Comparison of ENCODE assay signal across 24 mouse cellular contexts in the genomic region with DNA sequence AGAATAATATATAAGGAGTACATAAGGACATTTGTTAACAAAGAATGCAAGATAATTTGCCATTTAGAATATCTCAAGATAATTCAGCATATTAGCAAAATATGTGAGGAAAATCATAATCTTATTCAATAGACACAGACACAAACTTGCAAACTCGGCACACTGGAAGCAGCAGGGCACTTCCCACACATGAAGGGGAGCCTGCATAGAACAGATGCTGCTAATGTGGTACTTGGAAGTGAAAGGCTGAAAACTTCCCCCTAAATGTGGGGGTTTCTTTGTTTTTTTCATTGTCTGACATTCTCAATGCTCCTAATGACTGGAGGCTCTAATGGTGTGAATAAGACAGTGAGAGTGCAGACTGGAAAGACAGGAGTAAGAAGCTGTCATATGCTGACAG. TPM values are rescaled to one million over a fixed set of nuclear protein-coding genes. Genes with fewer than 3 reads are reported as not detected.
DNase-seq lines count a peak whose midpoint lies in the region; TF ChIP-seq lines count a peak whose summit lies in the region.
"Had no signal": no experiment of that assay in that cellular context is flagged by ENCODE, and none has a peak within 500 bp of the region (broad histone marks: within the 10 kb centered on the region; RNA-seq: fewer than 3 reads in every experiment).

No protein-coding gene starts in this region.

- H3K4me3 ChIP-seq in layer of hippocampus, adult 2 months, result no peak overlapping the region
- H3K4me3 ChIP-seq: embryonic facial prominence, embryonic 13.5 days; forebrain, embryonic 13.5 days; heart, embryonic 10.5 days; hindbrain, embryonic 13.5 days had no signal

- peak; percentile 42 to 70 for DNase-seq in layer of hippocampus, adult 18-20 months (ENCODE audit: low spot score in 2 of 2)
- DNase-seq in layer of hippocampus, postnatal 25 days (ENCODE audit: extremely low spot score in 1 of 2, low spot score in 1 of 2), result no peak
- DNase-seq in layer of hippocampus, adult 2 months (ENCODE audit: low spot score in 2 of 2), result peak; percentile 18 to 60
- DNase-seq in layer of hippocampus, adult 9-11 months, result peak; percentile 56
- DNase-seq in urinary bladder, postnatal 4 days (ENCODE audit: low spot score in 2 of 2), result no peak
- DNase-seq in urinary bladder, adult 2 months (ENCODE audit: low spot score), result no peak
- DNase-seq: adrenal gland, adult 2 months; adrenal gland, postnatal 25 days; cerebellum, adult 11-12 months; cerebellum, adult 9-10 months; cerebellum, postnatal 25 days; gastrocnemius, postnatal 10 days; heart, adult 18-20 months; heart, postnatal 10 days; heart, postnatal 4 days had no signal

- H3K27ac ChIP-seq in layer of hippocampus, adult 2 months, result 0 out of 2 replicates have a peak overlapping the region, but pooled peaks have one; percentile 11
- H3K27ac ChIP-seq: embryonic facial prominence, embryonic 13.5 days; forebrain, embryonic 13.5 days; heart, embryonic 10.5 days; hindbrain, embryonic 13.5 days; hindbrain, postnatal 0 days had no signal

- TF ChIP-seq CTCF in layer of hippocampus, adult 2 months (conservative IDR thresholded peaks at IDR 0.05), result no peak

RNA-seq across cellular contexts. Expression of a gene that starts 7.5 kb away (rescaled TPM):
- total RNA-seq in layer of hippocampus, adult 18-20 months (2021), result not detected
- total RNA-seq in layer of hippocampus, postnatal 25 days (2021), result not detected
- not detected for total RNA-seq in layer of hippocampus, adult 2 months (2021)
- not detected in 2 replicates for polyA plus RNA-seq in urinary bladder, adult 2 months (2012; rRNA removed)
- total RNA-seq: adrenal gland, adult 2 months; adrenal gland, postnatal 25 days; ES-E14; gastrocnemius, postnatal 10 days; gastrocnemius, postnatal 4 days; heart, adult 18-20 months; heart, postnatal 10 days; heart, postnatal 4 days had no signal
- polyA plus RNA-seq: adrenal gland, adult 2 months; embryonic facial prominence, embryonic 13.5 days; forebrain, embryonic 13.5 days; heart, embryonic 10.5 days; heart, embryonic 14.5 days; hindbrain, embryonic 13.5 days; hindbrain, postnatal 0 days had no signal

RNA-seq across cellular contexts. Expression of a gene that starts 28.9 kb away (rescaled TPM):
- total RNA-seq in layer of hippocampus, adult 18-20 months (2021), result not detected
- not detected for total RNA-seq in layer of hippocampus, postnatal 25 days (2021)
- total RNA-seq in layer of hippocampus, adult 2 months (2021), result not detected
- not detected in 2 replicates for polyA plus RNA-seq in urinary bladder, adult 2 months (2012; rRNA removed)
- total RNA-seq: adrenal gland, adult 2 months; adrenal gland, postnatal 25 days; ES-E14; gastrocnemius, postnatal 10 days; gastrocnemius, postnatal 4 days; heart, adult 18-20 months; heart, postnatal 10 days; heart, postnatal 4 days had no signal
- polyA plus RNA-seq: adrenal gland, adult 2 months; cortical plate, adult 2 months; forebrain, embryonic 13.5 days; heart, embryonic 10.5 days; heart, embryonic 14.5 days; hindbrain, embryonic 13.5 days; hindbrain, postnatal 0 days had no signal

RNA-seq across cellular contexts. Expression of a gene that starts 51.3 kb away (rescaled TPM):
- not detected for total RNA-seq in layer of hippocampus, adult 18-20 months (2021)
- total RNA-seq in layer of hippocampus, postnatal 25 days (2021), result not detected
- not detected for total RNA-seq in layer of hippocampus, adult 2 months (2021)
- polyA plus RNA-seq in urinary bladder, adult 2 months (2012; rRNA removed), result not detected in 2 replicates
- total RNA-seq: adrenal gland, adult 2 months; adrenal gland, postnatal 25 days; ES-E14; gastrocnemius, postnatal 10 days; gastrocnemius, postnatal 4 days; heart, adult 18-20 months; heart, postnatal 10 days; heart, postnatal 4 days; hindbrain, postnatal 0 days had no signal
- polyA plus RNA-seq: adrenal gland, adult 2 months; cortical plate, adult 2 months; embryonic facial prominence, embryonic 13.5 days; forebrain, embryonic 13.5 days; heart, embryonic 10.5 days; heart, embryonic 14.5 days; hindbrain, embryonic 13.5 days; hindbrain, postnatal 0 days had no signal

Comparison
In these comparisons a context has a peak if more than half of its experiments do, and no peak if none do; other contexts are left out.
1. DNase-seq: peak in layer of hippocampus, adult 18-20 months (2 of 2), layer of hippocampus, adult 2 months (2 of 2) and layer of hippocampus, adult 9-11 months (single experiment); none in layer of hippocampus, postnatal 25 days (0 of 2), urinary bladder, postnatal 4 days (0 of 2) and urinary bladder, adult 2 months (single experiment).